Mouse (Mus musculus): Measurements from ENCODE around the gene Cdc6.

GRCm38 (mm10) chr11:98926553-98926952 lies 19.0 kb downstream of the Cdc6 start:
- TF ChIP-seq CTCF (IDR thresholded peaks at IDR 0.05; ENCODE audit: borderline replicate concordance, control insufficient read depth, extremely low read depth, insufficient read depth, low read length, poor library complexity) (no peak), POLR2A (IDR thresholded peaks at IDR 0.05; ENCODE audit: control insufficient read depth, extremely low read depth, insufficient read depth, low read length, poor library complexity) (peak; percentile 15; the same call in 1 of the 2 replicates)
